Mouse (Mus musculus): Measurements from ENCODE around the gene Rnh1. TPM values are rescaled to one million over a fixed set of nuclear protein-coding genes. Genes with fewer than 3 reads are reported as not detected.

Rnh1 gene
- 10 to 100 TPM; 52.9 to 56.0 TPM for total RNA-seq (2021)
- long read RNA-seq, experiment 1, transcript Rnh1-202 (10 exons, 1,656 nt) = major isoform, 43 of 74 reads
- long read RNA-seq, experiment 1, transcript Rnh1-201 (10 exons, 2,091 nt) = minor isoform, 20 of 74 reads
- long read RNA-seq, experiment 1, partial matches to known transcripts = 10 of 74 reads
- long read RNA-seq, experiment 1, other reads (novel, unspliced or antisense) = 1 of 74 reads
- long read RNA-seq, experiment 2, transcript Rnh1-201 (10 exons, 2,091 nt) = minor isoform, 29 of 82 reads
- long read RNA-seq, experiment 2, transcript Rnh1-202 (10 exons, 1,656 nt) = major isoform, 47 of 82 reads
- long read RNA-seq, experiment 2, partial matches to known transcripts = 6 of 82 reads
- long read RNA-seq, experiment 2, other reads (novel, unspliced or antisense) = 0 of 82 reads

GRCm38 (mm10) chr7:141172116-141173006, at the start of gene Rnh1:
Rnh1 (minus strand) TSS chr7:141172857.
- peak; percentile 85 for DNase-seq

GRCm38 (mm10) chr7:141222126-141222467, 49.4 kb upstream of the Rnh1 start:
- DNase-seq = no peak

DNA sequence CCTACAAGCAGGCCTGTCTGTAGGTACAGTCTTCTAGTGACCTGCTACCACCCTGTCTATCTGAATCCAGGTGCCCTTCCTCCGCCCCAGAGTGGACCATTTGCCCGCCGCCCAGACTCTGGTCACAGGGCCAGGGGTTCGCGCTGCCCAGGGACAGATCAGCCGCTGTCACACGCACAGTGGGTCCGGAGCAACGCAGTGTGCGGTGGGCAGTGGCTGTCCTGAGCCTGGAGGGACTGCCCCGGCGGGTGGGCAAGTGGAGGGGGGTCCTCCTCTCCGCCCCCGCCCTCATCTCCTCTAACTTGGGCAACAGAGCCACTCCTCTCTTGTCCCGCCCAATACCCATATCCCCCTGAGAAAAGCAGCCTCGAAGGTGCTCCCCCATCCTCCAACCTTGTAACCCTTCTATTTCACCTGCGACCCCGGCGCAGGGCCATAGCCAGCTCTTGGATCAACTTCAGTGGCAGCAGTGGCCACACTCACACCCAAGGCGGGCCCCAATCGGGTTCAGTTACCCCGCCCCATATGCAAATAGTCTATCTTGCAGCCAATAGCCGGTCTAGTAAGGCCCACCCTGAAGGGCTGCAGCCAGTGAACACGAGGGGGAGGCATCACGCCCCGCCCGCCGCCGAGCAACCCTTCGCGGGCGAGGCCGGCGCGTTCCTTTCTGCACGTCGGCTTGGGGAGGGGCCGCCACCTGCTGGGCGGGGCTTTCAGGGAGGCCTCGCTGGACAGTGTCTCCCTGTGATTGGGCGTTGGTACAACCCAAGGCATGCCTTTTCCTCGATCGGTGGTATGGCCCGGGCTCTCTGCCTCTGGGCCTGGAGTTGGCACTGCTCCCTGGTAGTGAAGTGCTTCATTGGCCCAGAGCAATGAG, 48.8 kb upstream of the Rnh1 start:
- DNase-seq = peak; percentile 93

DNA sequence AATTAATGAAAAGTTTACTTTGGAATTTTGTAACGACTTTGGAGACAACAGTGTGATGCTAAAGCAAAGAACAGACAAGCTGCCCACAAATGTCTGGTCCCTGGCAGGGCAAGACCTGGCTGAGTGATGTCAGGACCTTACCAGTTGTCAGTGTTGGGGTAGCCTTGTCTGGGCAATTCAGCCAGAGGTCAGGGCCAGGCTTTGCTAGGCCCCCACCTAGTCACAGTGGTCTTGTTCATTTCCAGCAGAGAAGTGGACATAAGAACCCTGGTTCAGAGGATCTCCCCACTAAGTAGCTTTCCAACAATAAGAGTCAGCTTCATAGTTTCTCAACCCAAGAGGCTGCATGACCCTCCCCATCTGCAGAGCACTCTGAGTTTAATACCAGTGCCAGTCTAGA, 47.7 kb upstream of the Rnh1 start:
- DNase-seq = no peak

DNA sequence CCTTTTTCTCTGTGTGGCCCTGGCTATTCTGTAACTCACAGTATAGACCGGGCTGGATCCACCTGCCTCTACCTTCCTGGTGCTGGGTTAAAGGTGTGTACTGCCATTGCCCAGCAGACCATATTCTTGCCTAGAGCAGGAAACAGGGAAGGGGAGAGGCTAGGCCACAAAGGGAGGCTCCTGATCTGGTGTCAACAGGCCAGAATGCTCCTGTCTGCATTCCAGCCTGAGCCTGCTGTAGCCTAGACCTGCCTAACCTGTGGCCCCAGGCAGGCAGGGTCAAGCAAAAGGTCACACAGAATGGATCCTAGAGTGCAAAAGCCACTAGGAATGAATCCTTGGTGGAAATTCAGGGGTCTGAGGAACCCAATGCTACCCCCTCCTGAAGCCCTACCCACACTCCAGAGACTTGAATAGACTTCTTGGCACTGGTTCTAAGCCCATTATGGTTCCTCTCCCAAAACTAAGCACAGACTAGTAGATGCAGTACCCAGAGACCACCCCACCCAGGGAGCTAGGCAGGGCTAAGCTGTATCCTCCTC, 47.0 kb upstream of the Rnh1 start:
- DNase-seq = no peak

- DNase-seq = no peak
Observed at GRCm38 (mm10) chr7:141218557-141219133, 46.0 kb upstream of the Rnh1 start.

- DNase-seq = no peak
Observed at GRCm38 (mm10) chr7:141218141-141218540, 45.5 kb upstream of the Rnh1 start.

DNA sequence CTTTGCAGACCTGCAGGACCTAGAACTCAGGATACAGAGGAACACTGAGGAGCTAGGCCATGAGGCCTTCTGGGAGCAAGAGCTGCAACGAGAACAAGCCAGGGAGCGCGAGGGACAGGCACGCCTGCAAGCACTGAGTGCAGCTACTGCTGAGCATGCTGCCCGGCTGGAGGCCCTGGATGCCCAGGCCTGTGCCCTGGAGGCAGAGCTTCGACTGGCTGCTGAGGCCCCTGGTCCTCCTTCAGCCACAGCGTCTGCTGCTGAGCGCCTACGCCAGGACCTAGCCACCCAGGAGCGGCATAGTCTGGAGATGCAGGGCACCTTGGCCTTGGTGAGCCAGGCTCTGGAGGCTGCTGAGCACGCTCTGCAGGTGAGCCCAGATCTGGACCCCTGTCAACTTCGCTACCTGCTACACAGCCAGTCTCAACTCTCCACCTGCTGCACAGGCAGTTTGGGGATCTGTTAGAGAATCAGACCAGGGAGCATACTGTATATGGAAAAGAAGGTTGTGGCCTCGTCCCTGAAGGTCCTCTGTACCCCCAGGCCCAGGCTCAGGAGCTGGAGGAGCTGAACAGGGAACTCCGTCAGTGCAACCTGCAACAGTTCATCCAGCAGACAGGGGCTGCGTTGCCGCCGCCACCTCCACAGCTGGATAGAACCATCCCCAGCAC, 44.8 kb upstream of the Rnh1 start:
- no peak for DNase-seq

GRCm38 (mm10) chr7:141216894-141217293, 44.2 kb upstream of the Rnh1 start:
- no peak for DNase-seq

DNA sequence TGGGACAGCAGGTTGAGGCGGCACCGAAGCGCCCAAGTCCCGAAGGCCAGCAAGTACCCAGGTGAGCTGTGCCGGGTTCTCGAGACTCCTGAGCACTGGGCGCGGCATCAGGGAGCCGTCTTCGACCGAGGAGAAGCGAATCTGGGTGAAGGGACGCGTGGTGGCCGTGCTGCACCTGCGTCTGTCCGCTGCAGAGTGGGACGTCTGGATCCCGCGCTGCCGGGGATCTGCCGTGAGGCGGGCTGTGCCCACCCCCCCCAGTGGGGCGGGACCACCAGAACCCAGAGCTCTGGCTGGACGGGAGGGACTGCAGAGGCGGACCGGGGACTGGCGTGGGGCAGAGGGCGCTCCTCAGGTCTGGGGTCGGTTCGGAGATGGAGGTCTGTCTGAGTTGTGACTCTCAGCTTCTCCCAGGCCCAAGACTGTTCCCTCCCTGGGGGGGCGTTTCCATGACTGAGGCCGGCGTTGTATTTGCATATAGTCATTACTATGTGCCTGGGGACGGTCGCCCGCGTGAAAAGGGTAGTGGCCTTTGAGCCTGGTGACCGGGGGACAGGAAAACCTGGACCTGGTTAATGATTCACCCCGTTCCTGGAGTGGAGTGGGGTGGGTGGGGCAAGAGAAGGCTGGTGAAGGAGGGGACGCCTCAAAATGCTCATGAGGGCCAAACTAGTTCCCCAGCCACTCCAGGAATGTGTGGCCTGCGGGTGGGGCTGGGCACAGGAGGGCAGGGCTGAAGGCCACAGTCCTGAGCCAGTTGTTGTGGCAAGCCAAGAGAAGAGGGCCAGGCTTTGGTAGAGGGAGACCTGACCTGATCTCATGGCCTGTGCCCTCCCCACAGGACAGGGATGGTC, 43.5 kb upstream of the Rnh1 start:
- peak; percentile 31 for DNase-seq

DNA sequence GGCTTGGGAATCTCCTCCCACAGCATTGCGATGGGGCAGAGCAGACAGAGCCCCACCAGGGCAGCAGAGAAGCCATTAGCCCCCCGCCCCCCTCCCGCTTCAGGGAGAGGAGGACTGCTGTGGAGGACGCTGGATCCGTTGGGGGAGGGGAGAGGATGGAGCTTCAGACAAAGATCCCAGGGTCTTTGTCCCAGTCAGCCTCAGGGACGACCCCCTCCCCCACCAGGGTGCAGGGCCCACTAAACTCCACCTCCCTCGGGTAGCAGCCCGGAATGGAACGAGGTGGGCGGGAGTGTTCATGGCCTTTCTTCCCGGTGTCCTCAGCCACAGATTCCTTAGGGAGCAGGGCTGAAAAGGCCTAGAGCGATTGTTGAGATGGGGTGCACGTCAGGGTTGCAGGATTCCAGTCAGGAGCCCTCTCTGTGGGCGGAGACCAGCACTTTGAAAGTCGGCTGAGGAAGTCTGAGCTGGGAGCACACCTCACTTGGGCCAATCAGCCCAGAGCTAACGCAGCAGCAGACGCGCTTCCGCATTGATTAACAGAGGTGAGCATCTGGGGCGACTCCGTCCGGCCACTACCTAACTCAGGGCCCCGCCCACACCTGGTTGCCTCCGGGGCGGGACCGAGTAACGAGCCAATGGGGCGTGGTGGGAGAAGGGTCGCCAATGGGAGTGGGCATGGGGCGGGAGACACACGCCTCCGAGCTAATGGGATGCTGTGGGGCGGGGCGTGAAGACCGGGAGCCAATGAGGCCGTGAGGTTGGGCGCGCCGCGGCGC, 42.6 kb upstream of the Rnh1 start, which contains the start of gene Rassf7:
Gene Rassf7 (plus strand): TSS at position 760 of the 779 bp plus-strand sequence.
- DNase-seq = peak; percentile 77

GRCm38 (mm10) chr7:141214310-141214709, 41.7 kb upstream of the Rnh1 start:
- no peak for DNase-seq

DNA sequence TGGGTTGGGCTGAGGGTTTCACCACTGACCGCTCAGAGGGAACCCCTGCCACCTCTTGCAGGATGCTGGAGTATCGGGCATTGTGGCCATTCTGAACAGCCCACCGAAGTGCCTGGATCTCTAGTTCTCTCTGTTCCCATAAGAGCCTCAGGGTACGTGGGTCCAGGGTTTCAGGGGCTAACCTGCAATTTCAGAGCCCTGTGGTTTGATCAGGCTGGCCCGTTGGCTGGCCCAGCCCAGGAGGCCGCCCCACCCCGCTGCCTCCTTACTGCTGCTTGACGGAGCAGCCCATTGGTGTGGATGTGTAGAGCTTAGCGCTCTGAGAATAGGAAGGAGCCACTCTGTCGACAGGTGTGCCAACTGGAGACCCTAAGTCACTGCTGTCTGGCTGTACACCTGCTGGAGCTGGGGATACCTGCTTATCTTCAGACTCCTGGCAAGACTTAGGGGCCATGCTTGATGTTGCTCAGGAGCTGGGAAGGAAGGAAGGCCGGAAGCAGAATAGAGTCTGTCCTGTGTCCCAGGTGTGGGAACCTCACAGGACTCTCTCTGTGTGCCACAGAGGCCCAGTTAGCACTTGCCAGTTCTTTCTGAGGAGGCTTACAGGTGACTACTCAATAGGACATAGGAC, 41.1 kb upstream of the Rnh1 start, which contains the start of gene Lmntd2:
Gene Lmntd2 (minus strand): TSS at position 476 of the 631 bp plus-strand sequence.
- no peak for DNase-seq

- DNase-seq = no peak
Observed at GRCm38 (mm10) chr7:141213133-141213532, 40.5 kb upstream of the Rnh1 start.

GRCm38 (mm10) chr7:141210606-141211131, 38.0 kb upstream of the Rnh1 start:
- no peak for DNase-seq

GRCm38 (mm10) chr7:141210137-141210536, 37.5 kb upstream of the Rnh1 start:
- no peak for DNase-seq

GRCm38 (mm10) chr7:141209526-141209925, 36.9 kb upstream of the Rnh1 start:
- no peak for DNase-seq

Data from gastrocnemius, postnatal 10 days (tissue).